In genomic region chr4:6514823-6515222, GRCm38 (mm10) we compare ENCODE assay signal across 8 mouse cellular contexts.
A peak's percentile ranks its signal among the peaks of the same experiment; 100 is the strongest.
DNase-seq lines count a peak whose midpoint lies in the region; ATAC-seq and TF ChIP-seq lines count a peak whose summit lies in the region.

No protein-coding gene starts in this region.

- H3K27me3 ChIP-seq in heart, embryonic 12.5 days (replicated peaks): no peaks in the 10 kb centered on the region
- H3K27me3 ChIP-seq in forebrain, embryonic 15.5 days: no peaks in the 10 kb centered on the region
- H3K27me3 ChIP-seq in hindbrain, postnatal 0 days (ENCODE audit: insufficient read depth, low read length): no peaks in the 10 kb centered on the region

- DNase-seq in heart, adult 8-10 months (ENCODE audit: low spot score): peak; percentile 71
- DNase-seq in cerebellum, adult 11-12 months: peak; percentile 66
- peak; percentile 89 for DNase-seq in hindbrain, postnatal 0 days (ENCODE audit: low spot score)
- peak; percentile 58 to 76 for DNase-seq in layer of hippocampus, postnatal 36 days
- peak; percentile 40 to 60 for DNase-seq in right cerebral cortex, postnatal 36 days (ENCODE audit: low spot score in 2 of 2)

- H3K4me1 ChIP-seq in heart, embryonic 12.5 days (replicated peaks): no peaks in the 10 kb centered on the region
- H3K4me1 ChIP-seq in forebrain, embryonic 15.5 days: peaks cover 7% of the 10 kb centered on the region
- H3K4me1 ChIP-seq in hindbrain, postnatal 0 days (ENCODE audit: insufficient read depth, low read length): no peaks in the 10 kb centered on the region

- no peak overlapping the region for H3K27ac ChIP-seq in heart, embryonic 12.5 days (ENCODE audit: poor library complexity, severe bottlenecking)
- no peak overlapping the region for H3K27ac ChIP-seq in forebrain, embryonic 15.5 days (replicated peaks)
- H3K27ac ChIP-seq in hindbrain, postnatal 0 days: no peak overlapping the region

- H3K9me3 ChIP-seq in heart, embryonic 12.5 days (replicated peaks): no peaks in the 10 kb centered on the region
- H3K9me3 ChIP-seq in forebrain, embryonic 15.5 days: no peaks in the 10 kb centered on the region
- no peaks in the 10 kb centered on the region for H3K9me3 ChIP-seq in hindbrain, postnatal 0 days (ENCODE audit: low read length)

- H3K4me3 ChIP-seq in heart, embryonic 12.5 days: no peak overlapping the region
- H3K4me3 ChIP-seq in forebrain, embryonic 15.5 days: no peak overlapping the region
- H3K4me3 ChIP-seq in hindbrain, postnatal 0 days (ENCODE audit: low read length): no peak overlapping the region

- ATAC-seq in heart, embryonic 12.5 days (ENCODE audit: insufficient number of reproducible peaks, low FRiP score): no peak
- ATAC-seq in forebrain, embryonic 15.5 days (replicated peaks): peak; percentile 66; the same call in 1 of the 2 replicates
- ATAC-seq in hindbrain, postnatal 0 days: peak; percentile 77
- ATAC-seq in megakaryocyte progenitor cell, adult 5-6 weeks (replicated peaks; ENCODE audit: poor library complexity): peak; percentile 85

- no peaks in the 10 kb centered on the region for H3K36me3 ChIP-seq in heart, embryonic 12.5 days
- no peaks in the 10 kb centered on the region for H3K36me3 ChIP-seq in forebrain, embryonic 15.5 days
- no peaks in the 10 kb centered on the region for H3K36me3 ChIP-seq in hindbrain, postnatal 0 days (ENCODE audit: insufficient read depth, low read length)

- H3K4me2 ChIP-seq in heart, embryonic 12.5 days: no peak overlapping the region
- H3K4me2 ChIP-seq in forebrain, embryonic 15.5 days (replicated peaks): no peak overlapping the region
- no peak overlapping the region for H3K4me2 ChIP-seq in hindbrain, postnatal 0 days (ENCODE audit: low read depth, low read length)

- H3K9ac ChIP-seq in heart, embryonic 12.5 days: no peak overlapping the region
- no peak overlapping the region for H3K9ac ChIP-seq in forebrain, embryonic 15.5 days (replicated peaks)
- H3K9ac ChIP-seq in hindbrain, postnatal 0 days (replicated peaks; ENCODE audit: low read length): no peak overlapping the region

- WGBS in heart, embryonic 12.5 days: 23% methylated on average over 6 of the region's 6 CpGs
- WGBS in forebrain, embryonic 15.5 days: 21% methylated on average over 6 of the region's 6 CpGs
- 21% methylated on average over 6 of the region's 6 CpGs for WGBS in hindbrain, postnatal 0 days

- TF ChIP-seq CTCF in hindbrain, postnatal 0 days (IDR thresholded peaks at IDR 0.05; ENCODE audit: low read depth): peak; percentile 88
